Mouse (Mus musculus) embryo, embryonic 11 days (tissue): ENCODE results near the gene Platr25.
"Not testable (repeated sequence)": the region's sequence is repeated elsewhere in the genome, so short reads cannot be mapped to it uniquely, and the experiment has no call there.

Source experiments
- DNase-seq: peaks from one replicate; pipeline ENCODE4 v3.0.0-alpha.2; 2015

Gene Platr25

GRCm38 (mm10) chr13:62760432-62761415 lies at the start of gene Platr25:
TSS of gene Platr25 (minus strand) at chr13:62760709.
- peak; percentile 80 for DNase-seq

- not testable (repeated sequence) for DNase-seq
Observed at GRCm38 (mm10) chr13:62807981-62808380, 47.5 kb upstream of the Platr25 start.

GRCm38 (mm10) chr13:62786135-62786493 lies 25.6 kb upstream of the Platr25 start:
- DNase-seq = not testable (repeated sequence)

GRCm38 (mm10) chr13:62785199-62786134 lies 25.0 kb upstream of the Platr25 start, which contains the start of gene Gm5141:
TSS of gene Gm5141 (minus strand) at chr13:62785808.
- peak; percentile 45 for DNase-seq

GRCm38 (mm10) chr13:62763806-62764205 lies 3.3 kb upstream of the Platr25 start:
- DNase-seq = peak; percentile 14

DNA sequence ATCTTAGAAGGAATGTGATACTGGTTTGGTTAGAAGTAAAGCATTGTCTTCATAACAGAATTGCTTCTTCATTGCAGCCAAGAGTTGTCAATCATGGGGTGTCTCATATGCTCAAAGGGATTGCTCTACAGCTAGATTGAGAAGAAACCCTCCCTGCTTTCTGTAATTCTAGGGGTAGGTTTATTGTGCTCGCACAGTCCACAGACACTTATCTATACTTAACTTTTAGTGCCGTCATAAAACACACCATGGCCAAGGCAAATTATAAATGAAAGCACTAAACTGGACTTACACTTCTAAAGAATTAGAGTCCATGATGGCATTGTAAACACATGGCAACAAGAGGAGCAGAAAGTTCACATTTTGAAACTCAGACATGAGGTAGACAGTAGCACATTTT lies 27.2 kb downstream of the Platr25 start:
- no peak for DNase-seq

DNA sequence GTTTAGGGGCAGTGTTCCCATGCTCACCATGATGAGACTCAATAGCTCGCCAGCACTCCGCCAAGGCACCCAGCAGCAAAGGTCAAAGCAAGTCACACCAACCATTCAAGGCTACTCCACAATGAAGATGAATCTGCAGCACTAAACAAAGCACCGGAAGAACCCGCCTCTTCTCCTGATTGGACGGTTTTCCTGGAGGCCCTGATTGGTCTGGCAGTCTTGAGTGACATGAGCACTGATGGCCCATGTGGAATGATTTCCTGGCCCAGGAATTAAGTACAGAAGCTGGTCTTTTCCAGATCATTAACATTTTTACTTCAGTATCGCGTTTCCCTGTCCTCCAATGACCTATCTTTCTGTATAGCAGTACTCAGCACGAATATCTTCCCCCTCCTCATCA lies 47.9 kb downstream of the Platr25 start:
- not testable (repeated sequence) for DNase-seq

GRCm38 (mm10) chr13:62685287-62685648 lies 75.2 kb downstream of the Platr25 start:
- DNase-seq = not testable (repeated sequence)

- DNase-seq = peak; percentile 54
Observed at GRCm38 (mm10) chr13:62684608-62685286, 75.8 kb downstream of the Platr25 start.

DNA sequence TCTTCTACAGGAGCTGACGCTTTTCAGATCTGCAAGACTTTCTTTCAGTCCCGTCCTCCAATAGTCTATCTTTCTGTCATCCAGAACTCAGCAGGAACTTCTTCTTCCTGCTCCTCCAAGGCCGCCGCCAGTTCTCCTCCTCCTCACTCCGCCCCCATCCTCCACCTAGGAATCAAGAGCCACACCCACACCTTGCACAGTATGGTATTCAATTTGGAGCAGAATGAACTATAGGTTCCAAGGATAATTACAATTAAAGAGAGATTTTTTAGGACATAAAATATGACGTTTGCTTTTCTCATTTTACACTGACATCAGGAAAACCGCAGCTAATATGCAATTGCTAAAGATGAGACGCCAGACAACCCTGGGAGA lies 107.2 kb downstream of the Platr25 start:
- no peak for DNase-seq

GRCm38 (mm10) chr13:62652681-62653368 lies 107.7 kb downstream of the Platr25 start:
- DNase-seq = peak; percentile 85

GRCm38 (mm10) chr13:62627071-62627470 lies 133.4 kb downstream of the Platr25 start:
- DNase-seq = peak; percentile 38

GRCm38 (mm10) chr13:62624277-62624665 lies 136.2 kb downstream of the Platr25 start:
- peak; percentile 28 for DNase-seq

- DNase-seq = peak; percentile 91
Observed at GRCm38 (mm10) chr13:62623577-62624276, 136.8 kb downstream of the Platr25 start, which contains the start of gene 6720489N17Rik. TSS of gene 6720489N17Rik (minus strand) at chr13:62624182.
